Comparison of ENCODE assay signal across 26 mouse cellular contexts in genomic region chr13:60665402-60665801, GRCm38 (mm10).
DNase-seq lines count a peak whose midpoint lies in the region; ATAC-seq and TF ChIP-seq lines count a peak whose summit lies in the region.
"Had no signal": no experiment of that assay in that cellular context is flagged by ENCODE, and none has a peak within 500 bp of the region (broad histone marks: within the 10 kb centered on the region; RNA-seq: fewer than 3 reads in every experiment).

No protein-coding gene starts in this region.

- peaks cover 34% of the 10 kb centered on the region for H3K4me1 ChIP-seq in kidney, embryonic 16.5 days (ENCODE audit: insufficient read depth, low read length)
- H3K4me1 ChIP-seq in lung, embryonic 15.5 days: peaks cover 35% of the 10 kb centered on the region
- peaks cover 5% of the 10 kb centered on the region; the same call in 1 of the 2 replicates for H3K4me1 ChIP-seq in stomach, embryonic 16.5 days (ENCODE audit: control insufficient read depth, insufficient read depth, low read length)
- H3K4me1 ChIP-seq in stomach, postnatal 0 days (replicated peaks; ENCODE audit: control insufficient read depth, insufficient read depth): no peaks in the 10 kb centered on the region

- H3K4me2 ChIP-seq in kidney, embryonic 16.5 days (replicated peaks; ENCODE audit: low read depth, low read length): no peak overlapping the region
- H3K4me2 ChIP-seq in lung, embryonic 15.5 days: no peak overlapping the region
- no peak overlapping the region for H3K4me2 ChIP-seq in stomach, embryonic 16.5 days (ENCODE audit: low read depth, low read length)
- no peak overlapping the region for H3K4me2 ChIP-seq in stomach, postnatal 0 days (replicated peaks; ENCODE audit: low read depth)
- H3K4me2 ChIP-seq: forebrain, embryonic 13.5 days; heart, embryonic 13.5 days; hindbrain, embryonic 14.5 days had no signal

- H3K9me3 ChIP-seq in kidney, embryonic 16.5 days (ENCODE audit: low read length): no peaks in the 10 kb centered on the region
- no peaks in the 10 kb centered on the region for H3K9me3 ChIP-seq in lung, embryonic 15.5 days
- 0 out of 2 replicates have a peak, but pooled peaks cover 3% of the 10 kb centered on the region for H3K9me3 ChIP-seq in stomach, embryonic 16.5 days (replicated peaks; ENCODE audit: control insufficient read depth, low read length)
- no peaks in the 10 kb centered on the region for H3K9me3 ChIP-seq in stomach, postnatal 0 days (ENCODE audit: control insufficient read depth, low read length)
- H3K9me3 ChIP-seq: forebrain, embryonic 10.5 days; forebrain, embryonic 13.5 days; heart, embryonic 10.5 days; heart, embryonic 13.5 days had no signal

- H3K4me3 ChIP-seq in kidney, embryonic 16.5 days (ENCODE audit: low read length): no peak overlapping the region
- H3K4me3 ChIP-seq in lung, embryonic 15.5 days: no peak overlapping the region
- H3K4me3 ChIP-seq in stomach, embryonic 16.5 days (replicated peaks; ENCODE audit: low read length): no peak overlapping the region
- H3K4me3 ChIP-seq in stomach, postnatal 0 days (ENCODE audit: low read depth, low read length): no peak overlapping the region
- H3K4me3 ChIP-seq: forebrain, embryonic 10.5 days; forebrain, embryonic 13.5 days; heart, adult 2 months; heart, embryonic 10.5 days; heart, embryonic 13.5 days had no signal

- no peak for TF ChIP-seq CTCF in stomach, postnatal 0 days (IDR thresholded peaks at IDR 0.05; ENCODE audit: low read depth)

- no peak for ATAC-seq in kidney, embryonic 16.5 days (ENCODE audit: low FRiP score, low TSS enrichment)
- no peak for ATAC-seq in lung, embryonic 15.5 days (ENCODE audit: borderline replicate concordance, extremely low read depth, low FRiP score, low TSS enrichment)
- ATAC-seq in stomach, embryonic 16.5 days (ENCODE audit: insufficient read depth, low FRiP score): no peak
- ATAC-seq in stomach, postnatal 0 days (ENCODE audit: low FRiP score, low TSS enrichment): no peak
- ATAC-seq: forebrain, embryonic 13.5 days; forebrain, embryonic 16.5 days; Patski had no signal

- peak; percentile 52 for DNase-seq in kidney, adult 9 months
- DNase-seq in lung, adult 18-20 months: no peak
- DNase-seq in stomach, postnatal 0 days (ENCODE audit: low spot score): no peak
- DNase-seq: adrenal gland, postnatal 10 days; adrenal gland, postnatal 36 days; B cell, adult 2 months; cerebellum, adult 18-20 months; cerebellum, adult 9-10 months; cerebellum, postnatal 14 days; gastrocnemius, postnatal 10 days; gastrocnemius, postnatal 36 days; heart, adult 2 months; heart, postnatal 14 days; heart, postnatal 4 days had no signal

- no peak overlapping the region for H3K9ac ChIP-seq in kidney, embryonic 16.5 days (replicated peaks; ENCODE audit: low read length)
- H3K9ac ChIP-seq in lung, embryonic 15.5 days: no peak overlapping the region
- H3K9ac ChIP-seq in stomach, embryonic 16.5 days (ENCODE audit: low read length): no peak overlapping the region
- H3K9ac ChIP-seq in stomach, postnatal 0 days (ENCODE audit: low read length): no peak overlapping the region
- H3K9ac ChIP-seq: forebrain, embryonic 13.5 days; heart, embryonic 13.5 days; hindbrain, embryonic 14.5 days had no signal

- H3K36me3 ChIP-seq in kidney, embryonic 16.5 days (ENCODE audit: insufficient read depth, low read length): no peaks in the 10 kb centered on the region
- H3K36me3 ChIP-seq in lung, embryonic 15.5 days: no peaks in the 10 kb centered on the region
- no peaks in the 10 kb centered on the region for H3K36me3 ChIP-seq in stomach, embryonic 16.5 days (ENCODE audit: control insufficient read depth, insufficient read depth, low read length)
- no peaks in the 10 kb centered on the region for H3K36me3 ChIP-seq in stomach, postnatal 0 days (ENCODE audit: control insufficient read depth, insufficient read depth, low read length)
- H3K36me3 ChIP-seq: forebrain, embryonic 10.5 days; G1E; heart, embryonic 13.5 days had no signal

- WGBS in kidney, embryonic 16.5 days: 87% methylated on average over 4 of the region's 4 CpGs
- 91% methylated on average over 4 of the region's 4 CpGs for WGBS in lung, embryonic 15.5 days
- WGBS in stomach, embryonic 16.5 days: 91% methylated on average over 4 of the region's 4 CpGs
- 96% methylated on average over 4 of the region's 4 CpGs for WGBS in stomach, postnatal 0 days

- no peak for TF ChIP-seq EP300 in stomach, postnatal 0 days (optimal IDR thresholded peaks at IDR 0.05)

- H3K27ac ChIP-seq in kidney, embryonic 16.5 days (ENCODE audit: low read length): no peak overlapping the region
- 0 out of 2 replicates have a peak overlapping the region, but pooled peaks have one; percentile 39 for H3K27ac ChIP-seq in lung, embryonic 15.5 days
- peak overlapping the region; percentile 31 for H3K27ac ChIP-seq in stomach, embryonic 16.5 days (ENCODE audit: low read length)
- no peak overlapping the region for H3K27ac ChIP-seq in stomach, postnatal 0 days (replicated peaks)
- H3K27ac ChIP-seq: forebrain, embryonic 10.5 days; forebrain, embryonic 13.5 days; heart, adult 2 months; heart, embryonic 10.5 days; heart, embryonic 13.5 days; hindbrain, embryonic 14.5 days had no signal

- no peaks in the 10 kb centered on the region for H3K27me3 ChIP-seq in kidney, embryonic 16.5 days (ENCODE audit: insufficient read depth, low read length)
- H3K27me3 ChIP-seq in lung, embryonic 15.5 days: no peaks in the 10 kb centered on the region
- H3K27me3 ChIP-seq in stomach, embryonic 16.5 days (ENCODE audit: control insufficient read depth, insufficient read depth, low read length): no peaks in the 10 kb centered on the region
- H3K27me3 ChIP-seq in stomach, postnatal 0 days (ENCODE audit: control insufficient read depth, insufficient read depth, low read length): no peaks in the 10 kb centered on the region
- H3K27me3 ChIP-seq: CH12.LX; forebrain, embryonic 13.5 days; heart, embryonic 13.5 days; Patski had no signal

Comparison
In these comparisons a context has a peak if more than half of its experiments do, and no peak if none do; other contexts are left out.
1. H3K27ac ChIP-seq: peak in lung, embryonic 15.5 days (single experiment) and stomach, embryonic 16.5 days (single experiment); none in kidney, embryonic 16.5 days (single experiment) and stomach, postnatal 0 days (single experiment).